Mouse (Mus musculus): ENCODE measurements at regions not wholly inside any gene's neighbourhood (a gene's known extent, or its start where the extent isn't known, plus 50 kb on each side); places are given as distances from the start of the nearest gene placed in this dataset.
A peak's percentile ranks its signal among the peaks of the same experiment; 100 is the strongest.

GRCm38 (mm10) chr5:51229806-51230205 lies 337.7 kb downstream of the Ppargc1a start:
- no peaks in the 10 kb centered on the region for H3K4me1 ChIP-seq
- no peak overlapping the region for H3K27ac ChIP-seq (replicated peaks)
- no peaks in the 10 kb centered on the region for H3K9me3 ChIP-seq
- WGBS, result 95% methylated on average over 2 of the region's 2 CpGs
- no peak for DNase-seq (ENCODE audit: low spot score)
- no peaks in the 10 kb centered on the region for H3K36me3 ChIP-seq (replicated peaks)
- H3K4me3 ChIP-seq, result no peak overlapping the region
- no peaks in the 10 kb centered on the region for H3K27me3 ChIP-seq (replicated peaks; ENCODE audit: low read depth, poor library complexity, severe bottlenecking)

GRCm38 (mm10) chr5:51227996-51228395 lies 339.5 kb downstream of the Ppargc1a start:
- no peaks in the 10 kb centered on the region for H3K36me3 ChIP-seq (replicated peaks)
- no peak for DNase-seq (ENCODE audit: low spot score)
- 79% methylated on average over 3 of the region's 3 CpGs for WGBS
- H3K4me1 ChIP-seq, result no peaks in the 10 kb centered on the region
- H3K4me3 ChIP-seq, result no peak overlapping the region
- no peaks in the 10 kb centered on the region for H3K9me3 ChIP-seq
- no peak overlapping the region for H3K27ac ChIP-seq (replicated peaks)
- H3K27me3 ChIP-seq (replicated peaks; ENCODE audit: low read depth, poor library complexity, severe bottlenecking), result no peaks in the 10 kb centered on the region

- no peak for DNase-seq (ENCODE audit: low spot score)
- Histone ChIP-seq H3K9me3 (no peaks in the 10 kb centered on the region), H3K27me3 (replicated peaks; ENCODE audit: low read depth, poor library complexity, severe bottlenecking) (no peaks in the 10 kb centered on the region), H3K4me1 (no peaks in the 10 kb centered on the region), H3K36me3 (replicated peaks) (no peaks in the 10 kb centered on the region), H3K27ac (replicated peaks) (no peak overlapping the region), H3K4me3 (no peak overlapping the region)
- 89% methylated on average over 1 of the region's 1 CpGs for WGBS
Observed at GRCm38 (mm10) chr5:51203266-51203665, 364.3 kb downstream of the Ppargc1a start.

GRCm38 (mm10) chr5:51202525-51203215 lies 364.9 kb downstream of the Ppargc1a start:
- no peaks in the 10 kb centered on the region for H3K9me3 ChIP-seq
- no peaks in the 10 kb centered on the region for H3K4me1 ChIP-seq
- H3K27me3 ChIP-seq (replicated peaks; ENCODE audit: low read depth, poor library complexity, severe bottlenecking), result no peaks in the 10 kb centered on the region
- 79% methylated on average over 4 of the region's 4 CpGs for WGBS
- DNase-seq (ENCODE audit: low spot score), result no peak
- no peak overlapping the region for H3K27ac ChIP-seq (replicated peaks)
- H3K4me3 ChIP-seq, result no peak overlapping the region
- H3K36me3 ChIP-seq (replicated peaks), result no peaks in the 10 kb centered on the region

- Histone ChIP-seq H3K27me3 (replicated peaks; ENCODE audit: low read depth, poor library complexity, severe bottlenecking) (no peaks in the 10 kb centered on the region), H3K9me3 (no peaks in the 10 kb centered on the region), H3K4me1 (no peaks in the 10 kb centered on the region), H3K27ac (replicated peaks) (no peak overlapping the region), H3K36me3 (replicated peaks) (no peaks in the 10 kb centered on the region), H3K4me3 (no peak overlapping the region)
- no peak for DNase-seq (ENCODE audit: low spot score)
- 64% methylated on average over 4 of the region's 4 CpGs for whole genome bisulfite sequencing
Observed at GRCm38 (mm10) chr5:51196393-51197347, 370.9 kb downstream of the Ppargc1a start.

GRCm38 (mm10) chr5:51190661-51191060 lies 376.9 kb downstream of the Ppargc1a start:
- H3K27me3 ChIP-seq (replicated peaks; ENCODE audit: low read depth, poor library complexity, severe bottlenecking), result no peaks in the 10 kb centered on the region
- WGBS, result 83% methylated on average over 3 of the region's 3 CpGs

GRCm38 (mm10) chr5:51169828-51170227 lies 397.7 kb downstream of the Ppargc1a start:
- WGBS, result 88% methylated on average over 1 of the region's 1 CpGs
- H3K27ac ChIP-seq (replicated peaks), result no peak overlapping the region
- no peak overlapping the region for H3K4me3 ChIP-seq
- no peaks in the 10 kb centered on the region for H3K9me3 ChIP-seq
- no peaks in the 10 kb centered on the region for H3K27me3 ChIP-seq (replicated peaks; ENCODE audit: low read depth, poor library complexity, severe bottlenecking)
- no peaks in the 10 kb centered on the region for H3K36me3 ChIP-seq (replicated peaks)
- H3K4me1 ChIP-seq, result no peaks in the 10 kb centered on the region
- no peak for DNase-seq (ENCODE audit: low spot score)

More at GRCm38 (mm10) chr5:51190661-51191060, 376.9 kb downstream of the Ppargc1a start:
- Histone ChIP-seq H3K9me3 (no peaks in the 10 kb centered on the region), H3K36me3 (replicated peaks) (no peaks in the 10 kb centered on the region), H3K4me1 (no peaks in the 10 kb centered on the region), H3K4me3 (no peak overlapping the region), H3K27ac (replicated peaks) (no peak overlapping the region)
- no peak for DNase-seq (ENCODE audit: low spot score)

- Histone ChIP-seq H3K36me3 (replicated peaks) (no peaks in the 10 kb centered on the region), H3K4me1 (no peaks in the 10 kb centered on the region), H3K27ac (replicated peaks) (no peak overlapping the region), H3K27me3 (replicated peaks; ENCODE audit: low read depth, poor library complexity, severe bottlenecking) (no peaks in the 10 kb centered on the region), H3K4me3 (no peak overlapping the region), H3K9me3 (no peaks in the 10 kb centered on the region)
- DNase-seq (ENCODE audit: low spot score), result peak; percentile 10
- 46% methylated on average over 6 of the region's 6 CpGs for WGBS
Observed at GRCm38 (mm10) chr5:51168206-51168605, 399.3 kb downstream of the Ppargc1a start.

- Histone ChIP-seq H3K9me3 (no peaks in the 10 kb centered on the region), H3K4me3 (no peak overlapping the region), H3K36me3 (replicated peaks) (no peaks in the 10 kb centered on the region), H3K4me1 (no peaks in the 10 kb centered on the region), H3K27me3 (replicated peaks; ENCODE audit: low read depth, poor library complexity, severe bottlenecking) (no peaks in the 10 kb centered on the region), H3K27ac (replicated peaks) (no peak overlapping the region)
- no peak for DNase-seq (ENCODE audit: low spot score)
- WGBS, result 67% methylated on average over 3 of the region's 3 CpGs
Observed at GRCm38 (mm10) chr5:51156901-51157300, 410.6 kb downstream of the Ppargc1a start.

GRCm38 (mm10) chr5:51144842-51145241 lies 422.7 kb downstream of the Ppargc1a start:
- H3K4me3 ChIP-seq, result no peak overlapping the region
- no peak overlapping the region for H3K27ac ChIP-seq (replicated peaks)
- 85% methylated on average over 4 of the region's 4 CpGs for WGBS

GRCm38 (mm10) chr5:51125091-51125490 lies 442.4 kb downstream of the Ppargc1a start:
- H3K4me1 ChIP-seq, result no peaks in the 10 kb centered on the region
- 85% methylated on average over 6 of the region's 6 CpGs for WGBS
- no peak overlapping the region for H3K4me3 ChIP-seq
- no peak overlapping the region for H3K27ac ChIP-seq (replicated peaks)
- DNase-seq (ENCODE audit: low spot score), result no peak
- no peaks in the 10 kb centered on the region for H3K36me3 ChIP-seq (replicated peaks)
- H3K27me3 ChIP-seq (replicated peaks; ENCODE audit: low read depth, poor library complexity, severe bottlenecking), result no peaks in the 10 kb centered on the region
- no peaks in the 10 kb centered on the region for H3K9me3 ChIP-seq

More at GRCm38 (mm10) chr5:51144842-51145241, 422.7 kb downstream of the Ppargc1a start:
- H3K9me3 ChIP-seq, result no peaks in the 10 kb centered on the region
- no peaks in the 10 kb centered on the region for H3K4me1 ChIP-seq
- DNase-seq (ENCODE audit: low spot score), result no peak
- H3K27me3 ChIP-seq (replicated peaks; ENCODE audit: low read depth, poor library complexity, severe bottlenecking), result no peaks in the 10 kb centered on the region
- no peaks in the 10 kb centered on the region for H3K36me3 ChIP-seq (replicated peaks)

GRCm38 (mm10) chr5:51110006-51110405 lies 457.5 kb downstream of the Ppargc1a start:
- Histone ChIP-seq H3K27me3 (replicated peaks; ENCODE audit: low read depth, poor library complexity, severe bottlenecking) (no peaks in the 10 kb centered on the region), H3K9me3 (no peaks in the 10 kb centered on the region), H3K27ac (replicated peaks) (no peak overlapping the region), H3K4me1 (no peaks in the 10 kb centered on the region), H3K4me3 (no peak overlapping the region), H3K36me3 (replicated peaks) (no peaks in the 10 kb centered on the region)
- 83% methylated on average over 4 of the region's 4 CpGs for WGBS
- no peak for DNase-seq (ENCODE audit: low spot score)

GRCm38 (mm10) chr5:51108737-51109136 lies 458.8 kb downstream of the Ppargc1a start:
- H3K9me3 ChIP-seq, result no peaks in the 10 kb centered on the region
- H3K4me3 ChIP-seq, result no peak overlapping the region
- no peaks in the 10 kb centered on the region for H3K4me1 ChIP-seq
- no peaks in the 10 kb centered on the region for H3K27me3 ChIP-seq (replicated peaks; ENCODE audit: low read depth, poor library complexity, severe bottlenecking)
- H3K27ac ChIP-seq (replicated peaks), result no peak overlapping the region
- DNase-seq (ENCODE audit: low spot score), result no peak
- 84% methylated on average over 1 of the region's 1 CpGs for WGBS
- no peaks in the 10 kb centered on the region for H3K36me3 ChIP-seq (replicated peaks)

Measured in embryonic facial prominence, embryonic 10.5 days (tissue).